9 mouse cellular contexts compared by ENCODE assay signal in genomic region chr2:157479858-157480568, GRCm38 (mm10).
A peak's percentile ranks its signal among the peaks of the same experiment; 100 is the strongest.
DNase-seq lines count a peak whose midpoint lies in the region; ATAC-seq and TF ChIP-seq lines count a peak whose summit lies in the region.
"Had no signal": no experiment of that assay in that cellular context is flagged by ENCODE, and none has a peak within 500 bp of the region (broad histone marks: within the 10 kb centered on the region; RNA-seq: fewer than 3 reads in every experiment).

No protein-coding gene starts in this region.

- no peaks in the 10 kb centered on the region for H3K79me2 ChIP-seq in liver, adult 2 months (ENCODE audit: control insufficient read depth, insufficient read depth, low read length)

- peaks cover 95% of the 10 kb centered on the region for H3K4me1 ChIP-seq in forebrain, embryonic 10.5 days
- H3K4me1 ChIP-seq in hindbrain, embryonic 14.5 days (replicated peaks; ENCODE audit: control insufficient read depth, insufficient read depth, low read length): peaks cover 54% of the 10 kb centered on the region
- peaks cover 3% of the 10 kb centered on the region; the same call in 1 of the 2 replicates for H3K4me1 ChIP-seq in liver, adult 2 months (ENCODE audit: control insufficient read depth, insufficient read depth, low read length)
- peaks cover 59% of the 10 kb centered on the region for H3K4me1 ChIP-seq in midbrain, embryonic 16.5 days (ENCODE audit: control insufficient read depth, insufficient read depth, low read length)

- peak; percentile 92 for TF ChIP-seq CTCF in liver, adult 2 months (IDR thresholded peaks at IDR 0.05; ENCODE audit: low read depth, low read length)

- H3K27ac ChIP-seq in forebrain, embryonic 10.5 days: peak overlapping the region; percentile 92
- H3K27ac ChIP-seq in hindbrain, embryonic 14.5 days: 0 out of 2 replicates have a peak overlapping the region, but pooled peaks have one; percentile 84
- H3K27ac ChIP-seq in liver, adult 2 months (replicated peaks; ENCODE audit: insufficient read depth, low read depth, low read length): no peak overlapping the region
- H3K27ac ChIP-seq in midbrain, embryonic 16.5 days (ENCODE audit: low read length): peak overlapping the region; percentile 84
- H3K27ac ChIP-seq: embryonic facial prominence, embryonic 15.5 days had no signal

- no peak overlapping the region for H3K4me3 ChIP-seq in forebrain, embryonic 10.5 days
- H3K4me3 ChIP-seq in hindbrain, embryonic 14.5 days (replicated peaks; ENCODE audit: low read length): no peak overlapping the region
- no peak overlapping the region for H3K4me3 ChIP-seq in liver, adult 2 months (ENCODE audit: insufficient read depth, low read depth, low read length)
- no peak overlapping the region for H3K4me3 ChIP-seq in midbrain, embryonic 16.5 days (ENCODE audit: low read depth, low read length)
- H3K4me3 ChIP-seq: embryonic facial prominence, embryonic 15.5 days had no signal

- peaks cover 46% of the 10 kb centered on the region for H3K27me3 ChIP-seq in forebrain, embryonic 10.5 days (ENCODE audit: poor library complexity, severe bottlenecking)
- H3K27me3 ChIP-seq in hindbrain, embryonic 14.5 days (ENCODE audit: control insufficient read depth, insufficient read depth, low read length): no peaks in the 10 kb centered on the region
- no peaks in the 10 kb centered on the region for H3K27me3 ChIP-seq in liver, adult 2 months (ENCODE audit: control insufficient read depth, insufficient read depth, low read length)
- H3K27me3 ChIP-seq in midbrain, embryonic 16.5 days (ENCODE audit: control insufficient read depth, insufficient read depth, low read depth, low read length): no peaks in the 10 kb centered on the region
- H3K27me3 ChIP-seq: embryonic facial prominence, embryonic 15.5 days had no signal

- WGBS in forebrain, embryonic 10.5 days: 59% methylated on average over 15 of the region's 15 CpGs
- WGBS in hindbrain, embryonic 14.5 days: 56% methylated on average over 15 of the region's 15 CpGs
- WGBS in liver, adult 2 months: 38% methylated on average over 15 of the region's 15 CpGs
- WGBS in midbrain, embryonic 16.5 days: 51% methylated on average over 15 of the region's 15 CpGs

- peak; percentile 16; the same call in 1 of the 2 replicates for ATAC-seq in hindbrain, embryonic 14.5 days (ENCODE audit: low FRiP score)
- no peak for ATAC-seq in midbrain, embryonic 16.5 days

- H3K9me3 ChIP-seq in forebrain, embryonic 10.5 days: no peaks in the 10 kb centered on the region
- H3K9me3 ChIP-seq in hindbrain, embryonic 14.5 days (ENCODE audit: control insufficient read depth, low read length): no peaks in the 10 kb centered on the region
- H3K9me3 ChIP-seq in midbrain, embryonic 16.5 days (replicated peaks; ENCODE audit: control insufficient read depth, low read length, poor library complexity, severe bottlenecking): no peaks in the 10 kb centered on the region
- H3K9me3 ChIP-seq: embryonic facial prominence, embryonic 15.5 days had no signal

- H3K4me2 ChIP-seq in hindbrain, embryonic 14.5 days (replicated peaks): no peak overlapping the region
- no peak overlapping the region for H3K4me2 ChIP-seq in midbrain, embryonic 16.5 days (ENCODE audit: low read length)
- H3K4me2 ChIP-seq: embryonic facial prominence, embryonic 15.5 days had no signal

- H3K36me3 ChIP-seq in forebrain, embryonic 10.5 days (replicated peaks): no peaks in the 10 kb centered on the region
- no peaks in the 10 kb centered on the region for H3K36me3 ChIP-seq in hindbrain, embryonic 14.5 days (replicated peaks; ENCODE audit: control insufficient read depth, insufficient read depth)
- H3K36me3 ChIP-seq in liver, adult 2 months (ENCODE audit: control insufficient read depth, insufficient read depth, low read length): no peaks in the 10 kb centered on the region
- no peaks in the 10 kb centered on the region for H3K36me3 ChIP-seq in midbrain, embryonic 16.5 days (ENCODE audit: control insufficient read depth, insufficient read depth, low read length)
- H3K36me3 ChIP-seq: embryonic facial prominence, embryonic 15.5 days had no signal

- H3K9ac ChIP-seq in hindbrain, embryonic 14.5 days: peak overlapping the region; percentile 19; the same call in 1 of the 2 replicates
- H3K9ac ChIP-seq in liver, adult 2 months (ENCODE audit: low read depth, low read length): no peak overlapping the region
- H3K9ac ChIP-seq in midbrain, embryonic 16.5 days (ENCODE audit: low read depth, low read length): peak overlapping the region; percentile 44; the same call in 1 of the 2 replicates
- H3K9ac ChIP-seq: embryonic facial prominence, embryonic 15.5 days had no signal

- peak; percentile 76 for DNase-seq in embryo, embryonic 10 days (ENCODE audit: low spot score)
- DNase-seq in embryo, embryonic 9.5 days (ENCODE audit: extremely low spot score): no peak
- peak; percentile 34 for DNase-seq in adrenal gland, adult 8-10 months
- DNase-seq in forebrain, embryonic 10.5 days (ENCODE audit: extremely low spot score, low spot score): no peak
- DNase-seq in hindbrain, embryonic 14.5 days (ENCODE audit: low spot score): no peak
- DNase-seq in liver, adult 2 months (ENCODE audit: extremely low read depth, low read depth, low spot score): peak; percentile 68
- no peak for DNase-seq in B cell, adult 2 months

- no peak for TF ChIP-seq POLR2A in liver, adult 2 months (IDR thresholded peaks at IDR 0.05; ENCODE audit: extremely low read depth, insufficient read depth, low read length)

Comparison
In these comparisons a context has a peak if more than half of its experiments do, and no peak if none do; other contexts are left out.
1. DNase-seq: peak in embryo, embryonic 10 days (single experiment), adrenal gland, adult 8-10 months (single experiment) and liver, adult 2 months (single experiment); none in embryo, embryonic 9.5 days (single experiment), forebrain, embryonic 10.5 days (single experiment), hindbrain, embryonic 14.5 days (single experiment) and B cell, adult 2 months (0 of 2).